Mouse (Mus musculus) embryo, embryonic 10 days (tissue): ENCODE data around the gene Tpp2.
A peak's percentile ranks its signal among the peaks of the same experiment; 100 is the strongest.
"Not testable (repeated sequence)": the region's sequence is repeated elsewhere in the genome, so short reads cannot be mapped to it uniquely, and the experiment has no call there.

Experiments used
- DNase-seq: peaks from one replicate; pipeline ENCODE4 v3.0.0-alpha.2; 2015; ENCODE audit warnings: low spot score

Gene Tpp2

GRCm38 (mm10) chr1:43933488-43934415, at the start of gene Tpp2:
Gene Tpp2, plus strand, starts transcription at chr1:43933647.
- peak; percentile 99 for DNase-seq

- DNase-seq, result not testable (repeated sequence)
Observed at GRCm38 (mm10) chr1:43888358-43888757, 45.1 kb upstream of the Tpp2 start.

GRCm38 (mm10) chr1:43895742-43896141, 37.7 kb upstream of the Tpp2 start:
- DNase-seq, result no peak

- no peak for DNase-seq
Observed at GRCm38 (mm10) chr1:43897131-43897530, 36.3 kb upstream of the Tpp2 start.

GRCm38 (mm10) chr1:43897987-43898386, 35.5 kb upstream of the Tpp2 start:
- DNase-seq, result no peak

GRCm38 (mm10) chr1:43898991-43899714, 34.3 kb upstream of the Tpp2 start:
- peak; percentile 91 for DNase-seq

- DNase-seq, result no peak
Observed at GRCm38 (mm10) chr1:43902417-43902816, 31.0 kb upstream of the Tpp2 start.

- DNase-seq, result peak; percentile 23
Observed at GRCm38 (mm10) chr1:43902855-43903254, 30.6 kb upstream of the Tpp2 start.

GRCm38 (mm10) chr1:43915428-43915827, 18.0 kb upstream of the Tpp2 start:
- DNase-seq, result no peak

GRCm38 (mm10) chr1:43916854-43917253, 16.6 kb upstream of the Tpp2 start:
- no peak for DNase-seq

- peak; percentile 18 for DNase-seq
Observed at GRCm38 (mm10) chr1:43934416-43934810, 966 bp downstream of the Tpp2 start.

- no peak for DNase-seq
Observed at GRCm38 (mm10) chr1:43939310-43939709, 5.9 kb downstream of the Tpp2 start.

GRCm38 (mm10) chr1:43941476-43942217, 8.2 kb downstream of the Tpp2 start:
- DNase-seq, result no peak

GRCm38 (mm10) chr1:43942814-43943213, 9.4 kb downstream of the Tpp2 start:
- DNase-seq, result no peak

- DNase-seq, result no peak
Observed at GRCm38 (mm10) chr1:43953679-43954078, 20.2 kb downstream of the Tpp2 start.

GRCm38 (mm10) chr1:43964381-43964780, 30.9 kb downstream of the Tpp2 start:
- no peak for DNase-seq

GRCm38 (mm10) chr1:43966756-43967155, 33.3 kb downstream of the Tpp2 start:
- peak; percentile 21 for DNase-seq

GRCm38 (mm10) chr1:43969361-43969760, 35.9 kb downstream of the Tpp2 start:
- DNase-seq, result no peak

GRCm38 (mm10) chr1:43971089-43971488, 37.6 kb downstream of the Tpp2 start:
- no peak for DNase-seq

- no peak for DNase-seq
Observed at GRCm38 (mm10) chr1:43996914-43997589, 63.6 kb downstream of the Tpp2 start.

GRCm38 (mm10) chr1:44004513-44004912, 71.1 kb downstream of the Tpp2 start:
- no peak for DNase-seq

GRCm38 (mm10) chr1:44015556-44015955, 82.1 kb downstream of the Tpp2 start:
- DNase-seq, result no peak
